Mouse (Mus musculus) spleen, adult 18-20 months (tissue): ENCODE results near the gene Katna1.

Experiments used
- DNase-seq, 2 experiments: peaks; one replicate each; pipeline ENCODE4 v3.0.0; 2022; ENCODE audit warnings: mixed read lengths in 2 of 2

The Katna1 gene

GRCm38 (mm10) chr10:7780238-7781176 lies 54.7 kb downstream of the Katna1 start:
- peak; percentile 84 to 87 for DNase-seq

GRCm38 (mm10) chr10:7781214-7781613 lies 55.4 kb downstream of the Katna1 start:
- no peak for DNase-seq

- no peak for DNase-seq
Measured at GRCm38 (mm10) chr10:7787319-7787718, 61.5 kb downstream of the Katna1 start.

GRCm38 (mm10) chr10:7792254-7792750 lies 66.5 kb downstream of the Katna1 start:
- no peak for DNase-seq

GRCm38 (mm10) chr10:7792751-7793385 lies 67.1 kb downstream of the Katna1 start, which contains the start of the genes Ginm1 and Ppil4:
TSS of gene Ginm1 (minus strand) at chr10:7792824.
TSS of gene Ppil4 (plus strand) at chr10:7792891.
- peak; percentile 81 to 88 for DNase-seq

GRCm38 (mm10) chr10:7801258-7801657 lies 75.5 kb downstream of the Katna1 start:
- no peak for DNase-seq

GRCm38 (mm10) chr10:7802519-7803140 lies 76.8 kb downstream of the Katna1 start:
- no peak for DNase-seq

- peak in 1 of 2 experiments; percentile 37 for DNase-seq
Measured at GRCm38 (mm10) chr10:7809937-7810336, 84.1 kb downstream of the Katna1 start.
